Mouse (Mus musculus) kidney, postnatal 25 days (tissue): ENCODE results near the gene Smap2.
A peak's percentile ranks its signal among the peaks of the same experiment; 100 is the strongest.
"Not testable (repeated sequence)": the region's sequence is repeated elsewhere in the genome, so short reads cannot be mapped to it uniquely, and the experiment has no call there.

Experiments used
- DNase-seq, 2 experiments: peaks; one replicate each; pipeline ENCODE4 v3.0.0; 2021; ENCODE audit warnings: mixed read lengths in 2 of 2

Gene Smap2

GRCm38 (mm10) chr4:121016928-121017657 lies at the start of gene Smap2:
Gene Smap2 (minus strand): TSS chr4:121017247.
- DNase-seq = peak; percentile 99

- no peak for DNase-seq
These were observed 48.3 kb upstream of the Smap2 start for GRCm38 (mm10) chr4:121065336-121065735.

- DNase-seq = not testable (repeated sequence)
These were observed 42.2 kb upstream of the Smap2 start for GRCm38 (mm10) chr4:121059218-121059617.

GRCm38 (mm10) chr4:121057032-121057431 lies 40.0 kb upstream of the Smap2 start:
- DNase-seq = no peak

GRCm38 (mm10) chr4:121056342-121056741 lies 39.3 kb upstream of the Smap2 start:
- DNase-seq = no peak

- DNase-seq = no peak
These were observed 35.6 kb upstream of the Smap2 start for GRCm38 (mm10) chr4:121052454-121053323.

- DNase-seq = no peak
These were observed 34.8 kb upstream of the Smap2 start for GRCm38 (mm10) chr4:121051863-121052262.

- DNase-seq = no peak
These were observed 25.9 kb upstream of the Smap2 start for GRCm38 (mm10) chr4:121042946-121043345.

GRCm38 (mm10) chr4:121042472-121042871 lies 25.4 kb upstream of the Smap2 start:
- DNase-seq = no peak

- peak in 1 of 2 experiments; percentile 68 for DNase-seq
These were observed 24.0 kb upstream of the Smap2 start for GRCm38 (mm10) chr4:121040897-121041671.

GRCm38 (mm10) chr4:121040323-121040722 lies 23.3 kb upstream of the Smap2 start:
- no peak for DNase-seq

GRCm38 (mm10) chr4:121039331-121040115 lies 22.5 kb upstream of the Smap2 start, which contains the start of gene Col9a2:
Gene Col9a2 (plus strand): TSS chr4:121039385.
- no peak for DNase-seq

- DNase-seq = peak in 1 of 2 experiments; percentile 35
These were observed 16.0 kb upstream of the Smap2 start for GRCm38 (mm10) chr4:121033006-121033405.

GRCm38 (mm10) chr4:121031440-121031839 lies 14.4 kb upstream of the Smap2 start:
- no peak for DNase-seq

- DNase-seq = no peak
These were observed 12.6 kb upstream of the Smap2 start for GRCm38 (mm10) chr4:121029632-121030031.

GRCm38 (mm10) chr4:121028659-121029392 lies 11.8 kb upstream of the Smap2 start:
- DNase-seq = peak; percentile 65 to 71

GRCm38 (mm10) chr4:121028146-121028545 lies 11.1 kb upstream of the Smap2 start:
- DNase-seq = no peak

GRCm38 (mm10) chr4:121025681-121026080 lies 8.6 kb upstream of the Smap2 start:
- DNase-seq = no peak

GRCm38 (mm10) chr4:121023941-121024340 lies 6.9 kb upstream of the Smap2 start:
- DNase-seq = peak; percentile 57 to 72

- DNase-seq = no peak
These were observed 6.4 kb upstream of the Smap2 start for GRCm38 (mm10) chr4:121023464-121023863.

- DNase-seq = peak; percentile 61 to 80
These were observed 4.9 kb upstream of the Smap2 start for GRCm38 (mm10) chr4:121021911-121022310.
